ENCODE assay signal across 9 mouse cellular contexts in genomic region chr7:80740954-80741353, GRCm38 (mm10). TPM values are rescaled to one million over a fixed set of nuclear protein-coding genes. Genes with fewer than 3 reads are reported as not detected.
A peak's percentile ranks its signal among the peaks of the same experiment; 100 is the strongest.
DNase-seq lines count a peak whose midpoint lies in the region; ATAC-seq lines count a peak whose summit lies in the region.
"Had no signal": no experiment of that assay in that cellular context is flagged by ENCODE, and none has a peak within 500 bp of the region (broad histone marks: within the 10 kb centered on the region; RNA-seq: fewer than 3 reads in every experiment).

No protein-coding gene starts in this region.

- H3K4me3 ChIP-seq in midbrain, embryonic 11.5 days (ENCODE audit: low read depth, low read length) = no peak overlapping the region
- H3K4me3 ChIP-seq in midbrain, embryonic 13.5 days (replicated peaks) = no peak overlapping the region
- H3K4me3 ChIP-seq in limb, embryonic 12.5 days (replicated peaks) = no peak overlapping the region
- H3K4me3 ChIP-seq: embryonic facial prominence, embryonic 13.5 days had no signal

- H3K36me3 ChIP-seq in midbrain, embryonic 11.5 days (ENCODE audit: control insufficient read depth, insufficient read depth, low read length) = no peaks in the 10 kb centered on the region
- peaks cover 66% of the 10 kb centered on the region for H3K36me3 ChIP-seq in midbrain, embryonic 13.5 days
- peaks cover 57% of the 10 kb centered on the region for H3K36me3 ChIP-seq in limb, embryonic 12.5 days

- no peak overlapping the region for H3K27ac ChIP-seq in midbrain, embryonic 11.5 days (ENCODE audit: low read depth, low read length)
- H3K27ac ChIP-seq in midbrain, embryonic 13.5 days = no peak overlapping the region
- no peak overlapping the region for H3K27ac ChIP-seq in limb, embryonic 12.5 days
- H3K27ac ChIP-seq: embryonic facial prominence, embryonic 13.5 days had no signal

- no peak overlapping the region for H3K4me2 ChIP-seq in midbrain, embryonic 11.5 days
- H3K4me2 ChIP-seq in midbrain, embryonic 13.5 days (replicated peaks) = no peak overlapping the region
- H3K4me2 ChIP-seq in limb, embryonic 12.5 days = no peak overlapping the region
- H3K4me2 ChIP-seq: embryonic facial prominence, embryonic 13.5 days had no signal

- no peaks in the 10 kb centered on the region for H3K27me3 ChIP-seq in midbrain, embryonic 11.5 days (ENCODE audit: control insufficient read depth, insufficient read depth, low read length)
- H3K27me3 ChIP-seq in midbrain, embryonic 13.5 days = no peaks in the 10 kb centered on the region
- H3K27me3 ChIP-seq in limb, embryonic 12.5 days = no peaks in the 10 kb centered on the region
- H3K27me3 ChIP-seq: embryonic facial prominence, embryonic 13.5 days had no signal

- peaks cover 17% of the 10 kb centered on the region for H3K4me1 ChIP-seq in midbrain, embryonic 11.5 days (ENCODE audit: control insufficient read depth, insufficient read depth, low read length)
- peaks cover 17% of the 10 kb centered on the region for H3K4me1 ChIP-seq in midbrain, embryonic 13.5 days (replicated peaks)
- H3K4me1 ChIP-seq in limb, embryonic 12.5 days (replicated peaks) = peaks cover 16% of the 10 kb centered on the region

- ATAC-seq in midbrain, embryonic 11.5 days (ENCODE audit: low FRiP score) = no peak
- ATAC-seq in midbrain, embryonic 13.5 days = no peak
- 0 out of 2 replicates have a peak, but pooled peaks have one; percentile 20 for ATAC-seq in limb, embryonic 12.5 days (ENCODE audit: insufficient number of reproducible peaks, insufficient read depth, low FRiP score, low TSS enrichment, low read depth)

- WGBS in midbrain, embryonic 11.5 days = 28% methylated on average over 7 of the region's 7 CpGs
- 33% methylated on average over 7 of the region's 7 CpGs for WGBS in midbrain, embryonic 13.5 days
- WGBS in limb, embryonic 12.5 days = 36% methylated on average over 7 of the region's 7 CpGs

- peak; percentile 89 for DNase-seq in midbrain, embryonic 11.5 days (ENCODE audit: low spot score, missing footprints)
- peak; percentile 44 for DNase-seq in cerebellum, adult 8-10 months
- peak; percentile 86 for DNase-seq in gastrocnemius, postnatal 14 days
- peak; percentile 62 to 78 for DNase-seq in kidney, adult 8-10 months
- peak; percentile 79 for DNase-seq in ovary, postnatal 36 days (ENCODE audit: low spot score)
- DNase-seq in thymus, postnatal 25 days = peak; percentile 77

- intact Hi-C loops in gastrocnemius, postnatal 14 days (cut with DNase I; ENCODE audit: low total_unique reads) = loop anchor here (5.0 kb wide), 1 partner anchor 106 kb away; no protein-coding TSS in a partner anchor

- no peaks in the 10 kb centered on the region for H3K9me3 ChIP-seq in midbrain, embryonic 11.5 days (ENCODE audit: control insufficient read depth, low read length)
- no peaks in the 10 kb centered on the region for H3K9me3 ChIP-seq in midbrain, embryonic 13.5 days
- no peaks in the 10 kb centered on the region for H3K9me3 ChIP-seq in limb, embryonic 12.5 days
- H3K9me3 ChIP-seq: embryonic facial prominence, embryonic 13.5 days had no signal

- no peak overlapping the region for H3K9ac ChIP-seq in midbrain, embryonic 11.5 days (ENCODE audit: low read length)
- H3K9ac ChIP-seq in midbrain, embryonic 13.5 days (replicated peaks) = no peak overlapping the region
- no peak overlapping the region for H3K9ac ChIP-seq in limb, embryonic 12.5 days (replicated peaks)
- H3K9ac ChIP-seq: embryonic facial prominence, embryonic 13.5 days had no signal

RNA-seq across cellular contexts. Expression of gene Crtc3, which starts 52.3 kb away (rescaled TPM):
- 7.9 and 9.2 TPM in 2 replicates for polyA plus RNA-seq in midbrain, embryonic 11.5 days (2014; fragmentation: Nextera tagmentation; extraction: Ambion mirVana)
- polyA plus RNA-seq in midbrain, embryonic 13.5 days (2015; fragmentation: Nextera tagmentation; extraction: Ambion mirVana) = 12.4 and 13.1 TPM in 2 replicates
- total RNA-seq in gastrocnemius, postnatal 14 days (2021) = 10 to 100 TPM; 14.7 to 15.3 TPM
- 18.5 and 22.4 TPM in 2 replicates for polyA plus RNA-seq in limb, embryonic 12.5 days (2016; fragmentation: Nextera tagmentation; extraction: Ambion mirVana)
